Mouse (Mus musculus) C2C12 (cell line): ENCODE results near the gene Musk.

Source experiments
- CEBPB ChIP-seq: IDR thresholded peaks from one replicate; pipeline ENCODE4 v1.6.1; 2011; ENCODE audit warnings: low read depth, mild to moderate bottlenecking, control low read depth, moderate library complexity
- CTCF ChIP-seq: IDR thresholded peaks from one replicate; pipeline ENCODE4 v1.5.1; 2011; ENCODE audit not compliant: control insufficient read depth, insufficient read depth, insufficient read length
- MYOD1 ChIP-seq: IDR thresholded peaks from one replicate; pipeline ENCODE4 v1.6.1; 2011; ENCODE audit warnings: low read depth; ENCODE audit not compliant: control insufficient read depth, insufficient read length
- MYOG ChIP-seq: IDR thresholded peaks from one replicate; pipeline ENCODE4 v1.6.1; 2011; ENCODE audit not compliant: control insufficient read depth, insufficient read length; ENCODE audit errors: extremely low read depth
- USF1 ChIP-seq: IDR thresholded peaks from one replicate; pipeline ENCODE4 v1.6.1; 2011; ENCODE audit warnings: low read depth, mild to moderate bottlenecking, control low read depth, moderate library complexity

DNA sequence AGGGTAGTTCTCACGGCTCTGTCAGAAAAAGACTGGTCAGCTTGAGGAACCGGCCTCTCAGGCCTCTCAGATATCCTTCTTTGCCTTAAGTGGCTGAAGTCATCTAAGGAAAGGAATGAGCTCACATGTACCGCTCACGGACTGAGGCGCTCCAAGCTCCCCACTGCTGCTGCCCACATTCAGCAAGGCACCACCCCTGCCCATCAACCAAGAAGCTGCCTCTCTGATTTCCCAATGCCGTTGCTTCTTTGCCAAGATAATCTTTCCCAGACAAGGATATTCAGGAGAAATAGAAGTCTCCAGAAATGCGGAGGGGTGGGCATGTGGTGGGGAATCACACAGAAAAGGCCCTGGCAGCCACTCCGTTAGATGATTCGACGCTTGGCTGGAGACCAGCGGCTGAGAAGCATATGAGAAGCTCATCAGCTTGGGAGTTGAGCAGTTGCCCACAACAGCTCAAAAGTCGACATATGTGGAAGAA, 115.1 kb downstream of the Musk start:
- TF ChIP-seq CTCF (no peak), MYOD1 (no peak), USF1 (no peak), CEBPB (peak; percentile 37), MYOG (no peak)
